Mouse (Mus musculus) testis, postnatal 14 days (tissue): ENCODE results near the gene Srgap1.

Source experiments
- DNase-seq: peaks from one replicate; pipeline ENCODE4 v3.0.0; 2021; ENCODE audit warnings: low spot score

The Srgap1 gene

GRCm38 (mm10) chr10:121763191-121763590 lies 283.9 kb downstream of the Srgap1 start:
- DNase-seq: no peak

GRCm38 (mm10) chr10:121762141-121762540 lies 285.0 kb downstream of the Srgap1 start:
- no peak for DNase-seq

DNA sequence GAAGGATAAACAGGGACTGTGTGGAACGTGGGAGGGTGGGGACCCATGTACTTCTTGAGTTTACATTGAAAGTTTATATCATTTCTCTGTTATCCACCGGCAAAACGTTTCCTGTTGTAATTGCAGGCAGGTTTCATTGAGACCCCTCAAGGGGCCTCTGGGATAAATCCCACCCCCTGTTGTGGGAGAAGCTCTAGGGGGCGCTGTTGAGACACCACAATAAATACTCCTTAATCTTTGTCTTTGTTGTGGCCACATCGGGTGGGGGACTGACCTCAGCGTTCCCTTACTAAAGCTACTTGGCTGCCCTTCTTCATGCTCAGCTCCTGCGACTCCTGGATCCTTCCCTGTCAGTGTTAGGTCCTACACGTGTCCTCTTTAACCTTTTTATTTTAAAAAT lies 288.0 kb downstream of the Srgap1 start:
- DNase-seq: no peak

- no peak for DNase-seq
Observed at GRCm38 (mm10) chr10:121756677-121757076, 290.4 kb downstream of the Srgap1 start.

DNA sequence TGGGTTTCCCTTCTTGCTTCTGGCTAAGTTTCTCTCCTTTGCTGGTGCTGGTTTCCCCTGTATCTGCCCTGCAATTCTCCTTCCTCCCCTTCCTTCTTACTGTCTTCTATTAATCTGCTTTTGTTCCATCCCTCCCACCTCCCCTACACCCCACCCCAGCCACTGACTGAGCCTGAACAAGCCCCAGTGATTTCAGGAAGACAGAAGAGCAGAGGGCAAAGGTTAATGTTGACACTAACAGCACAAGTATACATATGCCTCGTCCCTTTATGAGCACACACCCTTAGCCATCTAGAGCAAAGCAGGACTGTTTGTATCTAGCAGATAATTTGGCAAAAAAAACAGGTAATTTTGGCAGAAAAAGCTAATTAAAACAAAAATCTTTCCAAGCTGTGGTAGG lies 291.3 kb downstream of the Srgap1 start:
- DNase-seq: no peak

GRCm38 (mm10) chr10:121754237-121754636 lies 292.9 kb downstream of the Srgap1 start:
- no peak for DNase-seq

DNA sequence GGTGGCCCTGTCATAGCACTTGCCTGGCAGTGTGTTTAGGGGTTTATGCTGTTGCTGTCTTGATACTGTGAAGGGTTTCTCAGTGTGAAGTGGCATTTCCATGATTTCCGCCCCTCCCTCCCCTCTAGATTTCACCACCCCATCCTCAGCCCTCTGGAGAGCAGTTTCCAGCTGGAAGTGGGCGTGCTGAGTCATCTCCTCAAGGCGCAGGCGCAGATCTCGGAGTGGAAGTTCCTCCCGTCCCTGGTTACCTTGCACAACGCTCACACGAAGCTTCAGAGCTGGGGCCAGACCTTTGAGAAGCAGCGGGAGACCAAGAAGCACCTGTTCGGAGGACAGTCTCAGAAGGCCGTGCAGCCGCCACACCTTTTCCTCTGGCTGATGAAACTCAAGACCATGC lies 296.9 kb downstream of the Srgap1 start:
- DNase-seq: peak; percentile 78

DNA sequence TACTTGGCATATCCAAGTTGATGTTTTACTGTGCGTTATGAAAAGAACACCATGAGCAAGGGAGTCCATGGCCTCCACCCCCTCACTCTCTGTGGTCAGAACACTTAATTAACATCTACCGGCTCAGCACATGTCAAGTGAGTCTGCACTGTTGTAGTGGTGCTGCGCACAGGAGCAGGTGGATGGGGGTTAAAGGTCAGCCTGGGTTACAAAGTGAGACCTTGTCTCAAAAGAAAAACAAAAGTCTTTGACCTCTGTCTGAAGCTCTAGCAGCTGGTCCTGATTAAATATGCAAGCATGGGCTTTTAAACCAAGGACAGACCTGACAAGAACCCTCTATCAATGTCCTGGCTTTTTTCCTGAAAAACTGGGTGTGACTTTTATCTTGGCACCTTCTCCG lies 304.8 kb downstream of the Srgap1 start:
- DNase-seq: no peak

DNA sequence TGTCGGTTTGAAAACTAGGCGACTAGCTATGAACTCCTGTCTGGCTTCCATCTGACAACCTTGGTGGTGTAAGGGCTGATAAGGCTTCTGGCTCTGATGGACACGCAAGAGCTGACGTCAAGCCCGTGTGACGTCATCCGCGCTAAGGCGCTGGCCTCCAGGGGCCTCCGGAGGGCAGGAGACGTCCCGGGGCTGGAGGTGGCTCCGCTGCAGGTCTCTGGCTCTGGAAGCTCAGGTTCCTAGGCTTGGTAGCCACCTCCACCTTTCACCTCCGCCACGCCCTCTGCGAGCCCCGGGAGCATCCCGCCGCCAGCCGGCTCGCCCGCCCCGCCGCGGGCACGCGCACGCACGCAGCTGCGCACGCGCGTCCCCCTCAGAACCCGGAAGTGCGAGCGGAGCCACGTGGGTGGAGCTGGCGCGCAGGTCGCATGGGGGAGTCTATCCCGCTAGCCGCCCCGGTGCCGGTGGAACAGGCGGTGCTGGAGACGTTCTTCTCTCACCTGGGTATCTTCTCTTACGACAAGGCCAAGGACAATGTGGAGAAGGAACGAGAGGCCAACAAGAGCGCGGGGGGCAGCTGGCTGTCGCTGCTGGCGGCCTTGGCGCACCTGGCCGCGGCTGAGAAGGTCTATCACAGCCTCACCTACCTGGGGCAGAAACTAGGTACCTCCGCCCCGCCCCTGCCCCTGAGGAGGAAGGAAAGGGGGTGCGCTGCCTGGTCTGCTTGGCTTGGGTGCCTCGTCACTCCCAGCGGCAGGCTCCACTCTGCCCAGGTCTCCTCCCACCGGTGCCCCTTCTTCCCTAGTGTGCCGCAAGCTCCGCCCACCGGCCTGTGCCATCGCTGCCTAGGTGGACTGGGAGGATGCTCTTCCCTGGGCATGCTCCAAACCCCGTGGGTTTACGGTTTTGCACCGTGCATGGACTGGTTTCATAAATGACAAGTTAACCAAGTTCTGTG lies 307.3 kb downstream of the Srgap1 start, which contains the start of gene BC048403:
TSS of gene BC048403 (plus strand) at position 390 of the 958 bp plus-strand sequence.
- peak; percentile 85 for DNase-seq

DNA sequence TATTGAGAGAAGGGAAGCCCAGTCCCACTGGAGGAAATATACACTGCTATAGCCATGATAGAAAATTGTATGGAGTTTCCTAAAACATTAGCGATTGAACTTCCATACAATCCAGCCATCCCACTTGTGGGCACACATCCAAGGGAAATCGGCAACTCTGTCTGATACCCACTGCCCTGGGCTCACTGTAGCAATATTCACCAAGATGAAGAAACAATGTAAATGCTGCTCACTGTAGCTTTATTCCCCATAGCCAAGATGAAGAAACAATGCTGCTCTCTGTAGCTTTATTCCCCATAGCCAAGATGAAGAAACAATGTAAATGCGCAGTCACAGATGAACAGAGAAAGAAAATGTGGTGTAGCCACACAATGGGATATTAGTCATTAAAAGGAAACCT lies 309.9 kb downstream of the Srgap1 start:
- DNase-seq: no peak

DNA sequence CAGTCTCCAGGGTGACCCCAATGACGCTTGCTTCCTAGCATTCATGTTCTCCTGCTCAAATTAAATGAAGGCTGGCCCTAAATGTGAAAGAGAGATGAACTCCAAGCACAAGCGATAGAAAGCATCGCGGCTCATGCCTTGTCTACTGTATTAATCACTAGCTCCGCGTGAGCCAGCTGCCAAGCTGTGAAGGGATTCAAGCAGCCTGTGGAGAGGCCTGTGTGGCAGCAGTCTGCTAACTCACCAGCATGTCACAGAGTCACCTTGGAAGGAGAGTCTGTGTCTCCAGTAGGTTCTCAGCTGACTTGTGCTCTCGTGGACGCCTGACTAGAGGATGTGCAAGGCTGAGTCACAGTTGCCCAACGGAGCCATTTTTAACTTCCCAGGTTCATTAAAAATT lies 314.6 kb downstream of the Srgap1 start:
- DNase-seq: no peak

DNA sequence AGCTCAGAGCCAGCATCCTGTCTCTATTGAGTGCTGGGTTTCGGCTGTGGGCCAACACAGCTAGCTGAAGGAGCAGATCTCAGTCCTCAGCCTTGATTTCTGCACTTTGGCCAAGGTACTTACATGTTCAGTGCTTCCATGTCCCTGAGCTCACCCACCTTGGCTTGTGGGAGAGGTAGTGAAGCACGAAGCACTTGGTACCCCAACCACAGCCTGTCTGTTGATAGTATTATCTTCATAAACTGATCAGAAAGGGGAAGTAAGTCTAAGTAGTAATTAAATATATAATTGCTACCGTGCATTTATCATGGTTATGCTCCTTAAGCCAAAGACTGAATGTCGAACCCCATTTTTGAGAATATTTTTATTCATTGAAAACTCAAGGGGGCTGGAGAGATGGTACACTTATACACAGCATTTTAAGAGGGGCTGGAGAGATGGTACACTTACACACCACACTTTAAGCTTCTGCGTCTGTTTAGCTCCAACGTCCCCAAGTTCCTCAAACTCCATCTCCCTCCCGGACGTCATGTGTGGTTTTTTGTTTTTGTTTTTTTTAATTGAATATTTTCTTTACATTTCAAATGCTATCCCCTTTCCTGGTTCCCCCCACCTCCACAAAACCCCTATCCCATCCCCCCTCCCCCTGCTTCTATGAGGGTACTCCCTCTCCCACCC lies 315.9 kb downstream of the Srgap1 start:
- DNase-seq: no peak
